Mouse (Mus musculus): ENCODE results near the gene Ppfia3.

Gene Ppfia3

GRCm38 (mm10) chr7:45346905-45347304, 19.9 kb downstream of the Ppfia3 start:
- DNase-seq (ENCODE audit: low spot score in 2 of 2) = no peak

GRCm38 (mm10) chr7:45343543-45343942, 23.3 kb downstream of the Ppfia3 start:
- DNase-seq (ENCODE audit: low spot score in 2 of 2) = no peak

GRCm38 (mm10) chr7:45342081-45342480, 24.7 kb downstream of the Ppfia3 start:
- DNase-seq (ENCODE audit: low spot score in 2 of 2) = no peak

GRCm38 (mm10) chr7:45341303-45341702, 25.5 kb downstream of the Ppfia3 start:
- peak; percentile 84 to 89 for DNase-seq (ENCODE audit: low spot score in 2 of 2)

- no peak for DNase-seq (ENCODE audit: low spot score in 2 of 2)
Measured at GRCm38 (mm10) chr7:45340669-45341068, 26.1 kb downstream of the Ppfia3 start.

DNA sequence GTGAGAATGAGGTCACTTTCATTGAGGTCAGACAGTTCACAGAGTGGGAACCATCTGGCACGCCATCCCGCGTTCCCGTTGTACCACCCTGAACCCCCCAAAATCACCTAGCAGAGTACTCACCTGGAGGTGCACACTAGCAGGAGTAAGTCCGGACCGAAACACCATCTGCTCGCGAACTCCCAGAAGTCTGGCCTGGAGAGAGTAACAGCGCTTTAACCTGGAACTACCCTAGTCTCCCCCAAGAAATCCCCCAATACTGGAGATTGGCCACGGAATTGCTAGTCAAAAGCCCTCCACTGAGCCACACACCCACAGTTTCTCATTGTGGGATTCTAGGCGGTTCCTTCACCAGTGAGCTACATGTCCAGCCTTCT, 26.8 kb downstream of the Ppfia3 start:
- no peak for DNase-seq (ENCODE audit: low spot score in 2 of 2)

GRCm38 (mm10) chr7:45339410-45340065, 27.3 kb downstream of the Ppfia3 start:
- peak in 1 of 2 experiments; percentile 50 for DNase-seq (ENCODE audit: low spot score in 2 of 2)

- peak; percentile 42 to 45 for DNase-seq (ENCODE audit: low spot score in 2 of 2)
Measured at GRCm38 (mm10) chr7:45338161-45338911, 28.5 kb downstream of the Ppfia3 start.

DNA sequence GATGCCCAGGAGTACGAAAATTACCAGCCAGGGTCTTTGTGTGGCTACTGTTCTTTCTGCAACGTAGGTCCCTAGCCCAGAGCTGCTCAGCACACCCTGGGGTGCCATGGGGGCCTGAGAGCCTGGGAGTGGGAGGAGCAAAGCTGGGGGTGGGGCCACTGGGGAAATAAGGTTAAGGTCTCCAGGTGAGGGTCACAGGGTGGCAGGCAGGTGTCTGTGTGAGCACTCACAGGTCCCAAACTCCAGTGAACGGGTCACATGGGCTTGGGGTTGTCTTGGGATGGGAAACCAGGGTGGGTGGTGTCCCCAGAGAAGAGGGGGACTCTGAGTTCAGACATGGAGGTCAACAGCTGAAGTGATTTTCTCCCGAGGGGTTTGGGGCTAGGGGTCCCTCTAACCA, 29.4 kb downstream of the Ppfia3 start:
- DNase-seq (ENCODE audit: low spot score in 2 of 2) = no peak

- no peak for DNase-seq (ENCODE audit: low spot score in 2 of 2)
Measured at GRCm38 (mm10) chr7:45336319-45336718, 30.5 kb downstream of the Ppfia3 start.

- DNase-seq (ENCODE audit: low spot score in 2 of 2) = no peak
Measured at GRCm38 (mm10) chr7:45335056-45335455, 31.8 kb downstream of the Ppfia3 start, which contains the start of gene Hrc. TSS of gene Hrc (plus strand) at chr7:45335290.

GRCm38 (mm10) chr7:45334605-45335004, 32.2 kb downstream of the Ppfia3 start:
- no peak for DNase-seq (ENCODE audit: low spot score in 2 of 2)

GRCm38 (mm10) chr7:45333431-45333982, 33.3 kb downstream of the Ppfia3 start, which contains the start of gene Trpm4:
TSS of gene Trpm4 (minus strand) at chr7:45333780.
- peak; percentile 84 to 85 for DNase-seq (ENCODE audit: low spot score in 2 of 2)

GRCm38 (mm10) chr7:45332685-45333425, 34.0 kb downstream of the Ppfia3 start:
- DNase-seq (ENCODE audit: low spot score in 2 of 2) = peak; percentile 44 to 52

DNA sequence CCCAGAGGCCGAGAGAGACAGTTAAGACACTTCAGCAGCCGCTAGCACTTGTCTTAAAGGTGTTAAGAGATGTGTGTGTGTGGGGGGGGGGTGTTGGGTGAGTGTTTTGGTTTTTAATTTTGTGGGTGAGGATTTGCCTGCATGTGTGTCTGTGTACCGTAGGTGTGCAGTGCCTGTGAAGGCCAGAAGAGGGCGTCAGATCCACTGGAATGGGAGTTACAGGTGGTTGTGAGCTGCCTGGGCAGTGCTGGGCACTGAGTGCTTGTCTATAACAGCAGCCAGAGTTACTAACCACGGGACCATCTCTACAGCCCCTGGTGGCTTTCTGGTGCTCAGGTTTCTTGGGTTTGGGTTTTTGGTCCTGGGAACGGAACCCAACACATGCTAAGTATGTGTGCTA, 35.3 kb downstream of the Ppfia3 start:
- DNase-seq (ENCODE audit: low spot score in 2 of 2) = no peak

DNA sequence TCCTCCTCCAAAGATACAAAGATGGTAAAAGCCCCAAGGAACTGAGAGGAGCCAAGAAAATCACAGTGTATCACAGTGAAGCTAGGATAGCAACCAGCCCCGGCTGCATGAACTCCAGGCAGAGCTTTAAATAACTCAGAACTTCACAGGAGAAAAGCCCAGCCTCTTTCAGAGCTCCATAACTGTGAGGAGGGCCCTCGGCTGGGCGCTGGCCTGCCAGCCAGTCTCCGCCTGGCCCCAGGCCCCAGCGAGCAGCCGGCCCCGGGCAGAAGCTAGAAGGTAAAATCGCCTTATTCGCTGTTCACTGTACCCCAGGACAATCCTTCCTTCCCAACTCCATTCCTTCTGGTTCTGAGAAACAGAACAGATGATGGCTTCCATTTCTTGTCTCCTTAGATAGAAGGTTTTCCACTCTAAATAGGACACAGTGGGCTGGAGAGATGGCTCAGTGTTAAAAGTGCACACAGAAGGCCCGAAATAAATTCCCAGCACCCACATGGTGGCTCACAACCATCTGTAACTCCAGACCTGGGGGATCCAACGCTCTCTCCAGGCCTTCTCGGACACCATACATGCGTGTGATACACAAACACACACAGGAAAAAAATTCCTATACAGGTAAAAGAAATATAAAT, 37.9 kb downstream of the Ppfia3 start:
- DNase-seq (ENCODE audit: low spot score in 2 of 2) = no peak

DNA sequence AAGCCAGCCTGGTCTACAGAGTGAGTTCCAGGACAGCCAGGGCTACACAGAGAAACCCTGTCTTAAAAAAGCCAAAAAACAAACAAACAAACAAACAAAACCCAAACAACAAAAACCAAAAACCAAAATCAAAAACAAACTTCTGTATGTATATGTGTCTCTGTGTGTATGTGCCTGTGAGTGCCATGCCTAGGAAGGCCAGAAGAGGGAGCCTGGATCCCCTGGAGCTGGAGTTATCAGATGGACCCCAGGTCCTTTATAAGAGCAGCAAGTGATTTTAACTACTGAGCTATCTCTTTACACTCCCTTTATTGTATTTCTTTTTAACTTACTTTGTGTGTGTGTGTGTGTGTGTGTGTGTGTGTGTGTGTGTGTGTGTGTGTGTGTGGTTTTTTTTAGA, 41.0 kb downstream of the Ppfia3 start:
- DNase-seq (ENCODE audit: low spot score in 2 of 2) = no peak

DNA sequence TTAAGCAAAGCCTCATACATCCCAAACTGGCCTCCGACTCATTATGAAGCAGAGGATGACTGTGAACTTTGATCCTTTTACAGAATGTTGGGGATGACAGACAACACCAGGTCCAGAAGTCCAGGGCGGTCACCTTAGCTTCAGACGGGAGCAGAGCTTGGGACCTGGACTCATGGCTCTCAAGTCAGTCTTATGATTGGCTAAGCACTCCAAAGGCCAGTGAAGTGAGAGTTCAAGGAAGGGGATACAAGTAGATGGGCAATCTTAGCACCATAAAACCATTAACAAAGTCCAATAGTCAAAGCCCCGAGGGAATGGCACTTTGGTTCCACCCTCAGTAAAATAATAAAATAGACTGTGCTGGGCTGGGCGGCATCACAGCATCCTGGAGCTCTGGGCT, 43.8 kb downstream of the Ppfia3 start:
- no peak for DNase-seq (ENCODE audit: low spot score in 2 of 2)

GRCm38 (mm10) chr7:45322245-45322644, 44.6 kb downstream of the Ppfia3 start:
- DNase-seq (ENCODE audit: low spot score in 2 of 2) = no peak

DNA sequence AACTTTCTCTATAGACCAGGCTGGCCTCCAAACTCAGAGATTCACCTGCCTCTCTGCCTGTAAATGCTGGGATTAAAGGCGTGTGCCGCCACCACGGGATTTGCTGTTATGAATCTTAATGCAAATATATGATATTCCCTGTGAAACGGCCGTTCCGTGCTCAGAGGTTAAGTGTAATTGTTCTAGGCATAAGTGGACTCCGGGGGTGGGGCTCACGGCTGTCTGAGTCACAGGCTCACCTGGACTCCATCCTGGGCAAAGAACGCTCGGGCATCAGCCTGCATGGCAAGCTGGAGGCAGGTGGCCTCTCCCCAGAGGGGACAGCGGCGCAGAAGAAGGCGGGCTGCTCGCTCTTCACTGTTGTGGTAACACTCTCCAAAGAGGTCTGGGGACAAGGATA, 50.3 kb downstream of the Ppfia3 start:
- DNase-seq (ENCODE audit: low spot score in 2 of 2) = no peak

GRCm38 (mm10) chr7:45315182-45315701, 51.6 kb downstream of the Ppfia3 start:
- no peak for DNase-seq (ENCODE audit: low spot score in 2 of 2)

Data from natural killer cell, adult 2 months (primary cell).